Mouse (Mus musculus): ENCODE measurements around the gene 1700024P04Rik. TPM values are rescaled to one million over a fixed set of nuclear protein-coding genes. Genes with fewer than 3 reads are reported as not detected.

1700024P04Rik gene
- polyA plus RNA-seq, 1 experiment from 2014 or later = not detected

GRCm38 (mm10) chr13:98956209-98956608 is 28.2 kb downstream of the 1700024P04Rik start:
- Histone ChIP-seq H3K4me1 (no peaks in the 10 kb centered on the region), H3K27ac (no peak overlapping the region), H3K4me3 (no peak overlapping the region), H3K4me2 (replicated peaks) (no peak overlapping the region), H3K36me3 (no peaks in the 10 kb centered on the region), H3K9me3 (no peaks in the 10 kb centered on the region), H3K9ac (no peak overlapping the region), H3K27me3 (no peaks in the 10 kb centered on the region)
- 78% methylated on average over 2 of the region's 2 CpGs for WGBS
- ATAC-seq (ENCODE audit: insufficient number of reproducible peaks, insufficient read depth, low FRiP score, low TSS enrichment) = no peak

- H3K36me3 ChIP-seq = no peaks in the 10 kb centered on the region
- no peak for ATAC-seq (ENCODE audit: insufficient number of reproducible peaks, insufficient read depth, low FRiP score, low TSS enrichment)
Measured at GRCm38 (mm10) chr13:98955676-98956075, 28.7 kb downstream of the 1700024P04Rik start.

GRCm38 (mm10) chr13:98955226-98955625 is 29.1 kb downstream of the 1700024P04Rik start:
- no peaks in the 10 kb centered on the region for H3K36me3 ChIP-seq
- WGBS = 59% methylated on average over 5 of the region's 5 CpGs
- no peak overlapping the region for H3K4me3 ChIP-seq
- no peak overlapping the region for H3K4me2 ChIP-seq (replicated peaks)
- no peaks in the 10 kb centered on the region for H3K9me3 ChIP-seq
- no peaks in the 10 kb centered on the region for H3K27me3 ChIP-seq
- no peaks in the 10 kb centered on the region for H3K4me1 ChIP-seq
- no peak overlapping the region for H3K27ac ChIP-seq
- H3K9ac ChIP-seq = no peak overlapping the region
- no peak for ATAC-seq (ENCODE audit: insufficient number of reproducible peaks, insufficient read depth, low FRiP score, low TSS enrichment)

More at GRCm38 (mm10) chr13:98955676-98956075, 28.7 kb downstream of the 1700024P04Rik start:
- Histone ChIP-seq H3K27me3 (no peaks in the 10 kb centered on the region), H3K4me2 (replicated peaks) (no peak overlapping the region), H3K27ac (no peak overlapping the region), H3K4me3 (no peak overlapping the region), H3K4me1 (no peaks in the 10 kb centered on the region), H3K9me3 (no peaks in the 10 kb centered on the region), H3K9ac (no peak overlapping the region)
- WGBS = 64% methylated on average over 6 of the region's 6 CpGs

GRCm38 (mm10) chr13:98953830-98954229 is 30.5 kb downstream of the 1700024P04Rik start:
- no peaks in the 10 kb centered on the region for H3K4me1 ChIP-seq
- no peaks in the 10 kb centered on the region for H3K27me3 ChIP-seq
- no peak for ATAC-seq (ENCODE audit: insufficient number of reproducible peaks, insufficient read depth, low FRiP score, low TSS enrichment)
- H3K4me3 ChIP-seq = no peak overlapping the region
- H3K36me3 ChIP-seq = no peaks in the 10 kb centered on the region
- no peaks in the 10 kb centered on the region for H3K9me3 ChIP-seq
- no peak overlapping the region for H3K27ac ChIP-seq
- H3K4me2 ChIP-seq (replicated peaks) = no peak overlapping the region
- H3K9ac ChIP-seq = no peak overlapping the region
- 77% methylated on average over 5 of the region's 5 CpGs for WGBS

- no peak overlapping the region for H3K4me2 ChIP-seq (replicated peaks)
- no peak for ATAC-seq (ENCODE audit: insufficient number of reproducible peaks, insufficient read depth, low FRiP score, low TSS enrichment)
- no peaks in the 10 kb centered on the region for H3K36me3 ChIP-seq
- H3K27ac ChIP-seq = no peak overlapping the region
- no peak overlapping the region for H3K9ac ChIP-seq
- H3K4me3 ChIP-seq = no peak overlapping the region
- no peaks in the 10 kb centered on the region for H3K9me3 ChIP-seq
- no peaks in the 10 kb centered on the region for H3K27me3 ChIP-seq
- no peaks in the 10 kb centered on the region for H3K4me1 ChIP-seq
- WGBS = 75% methylated on average over 7 of the region's 7 CpGs
Measured at GRCm38 (mm10) chr13:98951951-98952350, 32.4 kb downstream of the 1700024P04Rik start.

GRCm38 (mm10) chr13:98948146-98948545 is 36.2 kb downstream of the 1700024P04Rik start:
- Histone ChIP-seq H3K4me3 (no peak overlapping the region), H3K36me3 (no peaks in the 10 kb centered on the region), H3K27me3 (no peaks in the 10 kb centered on the region), H3K27ac (no peak overlapping the region), H3K4me1 (no peaks in the 10 kb centered on the region), H3K9me3 (no peaks in the 10 kb centered on the region), H3K4me2 (replicated peaks) (no peak overlapping the region), H3K9ac (no peak overlapping the region)
- ATAC-seq (ENCODE audit: insufficient number of reproducible peaks, insufficient read depth, low FRiP score, low TSS enrichment) = no peak
- WGBS = 59% methylated on average over 4 of the region's 4 CpGs

GRCm38 (mm10) chr13:98946434-98946833 is 37.9 kb downstream of the 1700024P04Rik start:
- WGBS = 84% methylated on average over 7 of the region's 7 CpGs
- Histone ChIP-seq H3K4me1 (no peaks in the 10 kb centered on the region), H3K36me3 (no peaks in the 10 kb centered on the region), H3K9ac (no peak overlapping the region), H3K9me3 (no peaks in the 10 kb centered on the region), H3K27ac (no peak overlapping the region), H3K27me3 (no peaks in the 10 kb centered on the region), H3K4me3 (no peak overlapping the region), H3K4me2 (replicated peaks) (no peak overlapping the region)
- ATAC-seq (ENCODE audit: insufficient number of reproducible peaks, insufficient read depth, low FRiP score, low TSS enrichment) = no peak

- Histone ChIP-seq H3K27me3 (no peaks in the 10 kb centered on the region), H3K9me3 (no peaks in the 10 kb centered on the region), H3K27ac (no peak overlapping the region), H3K4me3 (no peak overlapping the region), H3K4me2 (replicated peaks) (no peak overlapping the region), H3K9ac (no peak overlapping the region), H3K36me3 (no peaks in the 10 kb centered on the region), H3K4me1 (no peaks in the 10 kb centered on the region)
- no peak for ATAC-seq (ENCODE audit: insufficient number of reproducible peaks, insufficient read depth, low FRiP score, low TSS enrichment)
- WGBS = 48% methylated on average over 3 of the region's 3 CpGs
Measured at GRCm38 (mm10) chr13:98945908-98946307, 38.5 kb downstream of the 1700024P04Rik start.

- no peak overlapping the region for H3K4me3 ChIP-seq
- H3K9me3 ChIP-seq = no peaks in the 10 kb centered on the region
- 90% methylated on average over 4 of the region's 4 CpGs for WGBS
- no peak overlapping the region for H3K27ac ChIP-seq
- H3K36me3 ChIP-seq = no peaks in the 10 kb centered on the region
- no peaks in the 10 kb centered on the region for H3K4me1 ChIP-seq
- no peak overlapping the region for H3K4me2 ChIP-seq (replicated peaks)
- ATAC-seq (ENCODE audit: insufficient number of reproducible peaks, insufficient read depth, low FRiP score, low TSS enrichment) = no peak
- H3K9ac ChIP-seq = no peak overlapping the region
- H3K27me3 ChIP-seq = no peaks in the 10 kb centered on the region
Measured at GRCm38 (mm10) chr13:98945381-98945780, 39.0 kb downstream of the 1700024P04Rik start.

GRCm38 (mm10) chr13:98944620-98945081 is 39.7 kb downstream of the 1700024P04Rik start:
- WGBS = 79% methylated on average over 7 of the region's 7 CpGs
- H3K9me3 ChIP-seq = no peaks in the 10 kb centered on the region
- no peak overlapping the region for H3K4me2 ChIP-seq (replicated peaks)
- H3K9ac ChIP-seq = no peak overlapping the region
- no peaks in the 10 kb centered on the region for H3K36me3 ChIP-seq
- no peaks in the 10 kb centered on the region for H3K4me1 ChIP-seq
- H3K27ac ChIP-seq = no peak overlapping the region
- H3K27me3 ChIP-seq = no peaks in the 10 kb centered on the region
- no peak overlapping the region for H3K4me3 ChIP-seq
- no peak for ATAC-seq (ENCODE audit: insufficient number of reproducible peaks, insufficient read depth, low FRiP score, low TSS enrichment)

GRCm38 (mm10) chr13:98942360-98942759 is 42.0 kb downstream of the 1700024P04Rik start:
- no peaks in the 10 kb centered on the region for H3K4me1 ChIP-seq
- ATAC-seq (ENCODE audit: insufficient number of reproducible peaks, insufficient read depth, low FRiP score, low TSS enrichment) = no peak
- H3K4me2 ChIP-seq (replicated peaks) = no peak overlapping the region
- H3K27me3 ChIP-seq = no peaks in the 10 kb centered on the region
- 47% methylated on average over 6 of the region's 6 CpGs for WGBS
- no peaks in the 10 kb centered on the region for H3K36me3 ChIP-seq
- no peaks in the 10 kb centered on the region for H3K9me3 ChIP-seq
- no peak overlapping the region for H3K9ac ChIP-seq
- no peak overlapping the region for H3K27ac ChIP-seq
- H3K4me3 ChIP-seq = no peak overlapping the region

GRCm38 (mm10) chr13:98941829-98942343 is 42.5 kb downstream of the 1700024P04Rik start:
- Histone ChIP-seq H3K4me1 (no peaks in the 10 kb centered on the region), H3K9me3 (no peaks in the 10 kb centered on the region), H3K27ac (no peak overlapping the region), H3K4me2 (replicated peaks) (no peak overlapping the region), H3K36me3 (no peaks in the 10 kb centered on the region), H3K9ac (no peak overlapping the region), H3K27me3 (no peaks in the 10 kb centered on the region), H3K4me3 (no peak overlapping the region)
- ATAC-seq (ENCODE audit: insufficient number of reproducible peaks, insufficient read depth, low FRiP score, low TSS enrichment) = no peak
- WGBS = 83% methylated on average over 7 of the region's 7 CpGs
